Mouse (Mus musculus) megakaryocyte-erythroid progenitor cell, adult 5-6 weeks (primary cell): ENCODE measurements around the gene Cby1. TPM values are rescaled to one million over a fixed set of nuclear protein-coding genes. Genes with fewer than 3 reads are reported as not detected.

Source experiments
- ATAC-seq: replicated peaks from 2 replicates; pipeline ENCODE4 v1.8.0; 2016; ENCODE audit warnings: mild to moderate bottlenecking, inconsistent platforms; ENCODE audit not compliant: severe bottlenecking, poor library complexity, low FRiP score, low TSS enrichment
- total RNA-seq, 2 experiments: library from RNA; stranded (forward) in 1 of 2; stranded (reverse) in 1 of 2; fragments of 200-1000, 215-1000 nt in 1 of 2; fragments of >200 nt in 1 of 2; fragmentation: Nextera tagmentation in 1 of 2; gene quantifications; 2 replicates each; pipeline ENCODE4 v1.2.3; 2014 to 2017

Cby1 gene
- total RNA-seq, 2 experiments from 2014 or later, result 32.9 to 57.0 TPM

DNA sequence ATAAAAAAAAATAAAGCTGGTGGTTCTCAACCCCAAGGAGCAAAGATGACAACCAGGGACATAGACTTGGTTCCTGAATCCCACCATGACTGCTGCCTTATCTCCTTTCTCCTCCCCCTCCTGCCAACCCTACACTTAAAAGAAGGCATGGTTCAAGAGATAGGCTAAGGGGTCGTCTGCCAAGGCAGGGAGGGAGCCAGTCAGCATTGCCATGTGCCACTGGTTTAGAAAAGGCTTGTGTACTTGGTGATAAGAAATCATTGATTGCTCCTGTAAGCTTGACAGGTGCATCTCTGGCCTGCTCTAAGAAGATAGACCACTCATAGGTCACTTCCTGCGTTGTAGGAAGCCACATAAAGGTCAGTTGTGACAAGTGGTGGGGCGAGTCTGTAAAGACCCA is 36.5 kb downstream of the Cby1 start:
- ATAC-seq, result peak; percentile 55

DNA sequence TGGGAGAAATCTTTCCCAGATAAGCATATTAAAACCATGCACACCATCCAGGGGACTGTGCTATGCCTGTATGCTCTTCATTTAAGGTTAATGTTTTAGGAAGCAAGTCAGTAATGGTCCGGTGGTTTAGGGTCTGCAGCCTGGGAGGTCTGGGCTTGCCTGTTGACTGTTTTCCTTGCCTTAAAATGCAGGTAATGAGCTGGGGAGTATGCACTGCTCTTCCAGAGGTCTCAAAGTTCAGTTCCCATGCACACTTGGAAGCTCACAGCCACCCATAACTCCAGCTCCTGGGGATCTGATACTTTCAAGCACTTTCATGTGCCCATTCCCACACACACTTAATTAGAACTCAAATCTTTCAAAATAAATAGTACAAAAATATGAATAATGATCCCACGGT is 37.5 kb downstream of the Cby1 start:
- no peak for ATAC-seq

DNA sequence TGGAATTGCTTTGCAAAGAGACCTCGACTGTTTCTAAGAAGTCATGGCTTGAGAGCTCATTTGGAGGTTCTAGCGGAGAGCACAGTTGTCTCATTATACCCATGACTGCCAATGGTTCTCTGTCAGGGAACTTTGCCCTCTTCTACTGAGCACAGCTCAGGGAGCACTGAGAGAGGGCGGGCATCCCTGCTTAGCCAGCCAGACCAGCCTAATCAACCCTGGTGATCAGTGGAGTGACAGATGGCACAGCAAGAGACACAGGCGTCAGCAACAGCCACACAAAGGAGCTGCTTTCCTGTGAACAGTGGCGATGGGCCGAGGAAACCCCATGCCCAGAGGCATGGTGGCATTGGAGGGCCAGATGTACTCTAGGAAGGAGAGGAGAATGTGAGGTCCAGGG is 38.0 kb downstream of the Cby1 start:
- ATAC-seq, result 0 out of 2 replicates have a peak, but pooled peaks have one; percentile 20

DNA sequence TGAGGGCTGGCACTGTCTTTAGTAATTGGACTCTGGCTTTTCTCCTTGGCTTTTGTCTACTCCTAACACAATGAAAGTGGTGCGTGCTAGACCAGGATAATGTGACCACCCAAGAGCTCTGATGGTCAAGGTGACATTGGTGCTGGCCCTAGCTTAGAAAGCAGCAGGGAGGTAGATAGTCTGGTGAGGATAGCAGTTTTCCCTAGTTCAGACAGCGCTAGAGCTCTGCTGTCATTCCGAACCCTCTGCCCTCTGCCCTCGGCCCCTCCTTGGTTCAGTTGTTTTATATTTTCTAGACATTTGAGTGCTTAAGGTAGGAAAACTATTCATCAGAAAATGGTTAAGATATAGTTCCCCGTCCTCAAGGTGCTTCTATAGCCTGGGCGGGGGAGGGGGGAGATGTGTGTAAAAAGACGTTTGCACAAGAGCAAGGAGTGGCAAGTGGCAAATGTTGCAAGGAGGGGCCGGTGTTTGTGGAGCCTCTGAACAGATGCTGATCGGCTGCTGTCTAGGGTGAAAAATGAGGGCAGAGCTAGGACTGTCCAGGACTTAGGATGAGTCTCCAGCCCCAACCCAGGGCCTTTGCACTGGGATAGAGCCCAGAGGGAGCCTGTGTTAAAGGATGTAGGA is 38.7 kb downstream of the Cby1 start:
- no peak for ATAC-seq

DNA sequence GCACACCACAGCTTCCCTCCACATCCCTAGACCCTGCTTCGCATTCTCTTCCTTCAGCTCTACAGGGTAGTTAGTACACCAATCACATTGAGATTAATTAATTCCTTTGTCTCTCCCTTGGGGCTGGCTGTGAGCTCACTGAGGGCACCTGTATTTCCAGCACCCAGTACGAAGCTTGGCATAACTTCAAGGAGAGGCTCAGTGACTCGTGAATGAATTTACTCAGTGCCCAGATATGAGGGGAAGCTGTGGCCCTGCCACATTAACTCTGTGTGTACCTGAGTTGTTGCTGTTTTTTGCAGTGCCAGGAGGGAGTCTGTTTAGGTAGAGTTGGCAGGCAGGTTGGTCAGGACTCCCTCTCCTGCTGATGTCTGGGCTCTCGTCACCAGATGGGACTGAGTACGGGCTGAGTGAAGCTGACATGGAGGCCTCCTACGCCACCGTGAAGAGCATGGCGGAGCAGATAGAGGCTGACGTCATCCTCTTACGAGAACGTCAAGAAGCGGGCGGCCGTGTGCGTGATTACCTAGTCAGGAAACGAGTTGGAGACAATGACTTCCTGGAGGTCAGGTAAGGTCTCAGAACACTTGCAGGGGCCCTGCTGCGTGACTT is 47.7 kb downstream of the Cby1 start:
- ATAC-seq, result no peak

DNA sequence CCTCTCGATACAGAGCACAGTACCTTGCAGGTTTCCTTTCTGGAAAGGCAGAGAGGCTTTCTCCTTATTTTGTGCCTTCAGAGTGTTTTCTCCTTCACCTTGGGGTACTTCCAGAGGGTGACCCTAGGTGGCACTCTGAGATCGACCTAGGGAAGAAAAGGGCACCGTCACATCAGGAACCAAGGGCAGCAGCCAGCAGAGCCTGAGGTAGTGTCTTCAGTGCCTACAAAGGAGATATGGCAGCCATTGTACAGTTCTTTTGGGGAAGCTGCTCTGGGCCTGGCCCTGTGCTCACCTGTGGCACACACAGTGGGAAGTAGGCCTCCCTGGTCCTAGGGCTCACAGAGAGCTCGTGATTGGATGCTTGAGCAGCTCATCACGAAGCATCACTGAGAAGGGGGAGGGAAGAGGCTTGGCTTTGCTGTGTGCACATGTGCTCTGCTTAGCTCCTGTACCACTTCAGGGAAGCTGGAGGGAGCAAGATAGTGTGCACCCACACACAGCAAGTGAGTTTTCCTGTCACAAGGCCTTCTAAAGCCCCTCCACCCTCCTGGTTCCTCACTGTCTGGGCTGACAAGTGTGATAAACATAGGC is 49.3 kb downstream of the Cby1 start:
- ATAC-seq, result 0 out of 2 replicates have a peak, but pooled peaks have one; percentile 52

DNA sequence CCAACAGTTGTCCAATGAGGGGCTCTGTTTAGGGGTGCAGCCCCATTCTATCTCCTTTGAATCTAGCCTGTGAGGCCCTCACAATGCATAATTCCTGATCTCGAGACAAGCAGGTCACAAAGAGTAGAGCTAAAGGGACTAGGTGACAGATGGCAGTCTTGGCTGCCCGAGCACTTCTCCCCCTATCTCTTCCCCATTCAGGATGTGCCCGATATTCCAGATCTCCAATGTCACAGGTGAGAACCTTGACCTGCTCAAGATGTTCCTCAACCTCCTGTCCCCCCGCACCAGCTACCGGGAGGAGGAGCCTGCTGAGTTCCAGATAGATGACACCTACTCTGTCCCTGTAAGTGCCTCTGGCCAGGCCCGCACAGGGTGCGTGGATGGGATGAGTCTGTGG is 56.6 kb downstream of the Cby1 start:
- ATAC-seq, result no peak

DNA sequence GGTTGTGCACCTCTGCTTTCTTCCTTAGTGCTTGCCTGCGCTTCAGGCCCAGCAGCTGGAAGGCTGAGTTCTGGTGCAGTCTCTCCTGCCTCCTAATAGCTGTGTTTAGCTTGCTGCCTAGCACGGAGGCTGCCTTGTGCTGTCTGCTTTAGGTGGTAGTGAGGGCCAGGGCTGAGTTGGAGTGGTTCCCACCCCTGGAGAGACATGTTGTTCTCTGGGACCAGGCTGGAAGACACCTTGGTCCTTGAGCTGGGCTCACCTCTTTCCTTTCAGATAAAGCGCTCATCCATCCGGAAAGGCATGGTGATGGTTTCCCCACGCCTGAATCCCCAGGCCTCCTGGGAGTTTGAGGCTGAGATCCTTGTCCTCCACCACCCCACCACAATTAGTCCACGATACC is 57.7 kb downstream of the Cby1 start:
- no peak for ATAC-seq

Other genes starting within 250 kb of the Cby1 start
- 48.5 and 52.0 TPM in 2 replicates for gene Csnk1e, start 203.6 kb upstream of the Cby1 start, total RNA-seq (2014; fragmentation: Nextera tagmentation)
- gene Csnk1e, start 203.6 kb upstream of the Cby1 start, total RNA-seq (2017), result 30.5 and 40.8 TPM in 2 replicates
- not detected in 2 replicates for gene Kcnj4, start 154.0 kb upstream of the Cby1 start, total RNA-seq (2014; fragmentation: Nextera tagmentation)
- gene Kcnj4, start 154.0 kb upstream of the Cby1 start, total RNA-seq (2017), result not detected in 2 replicates
- not detected in 2 replicates for gene Kdelr3, start 142.8 kb upstream of the Cby1 start, total RNA-seq (2014; fragmentation: Nextera tagmentation)
- gene Kdelr3, start 142.8 kb upstream of the Cby1 start, total RNA-seq (2017), result not detected in 2 replicates
- 157 and 184 TPM in 2 replicates for gene Ddx17, start 112.5 kb upstream of the Cby1 start, total RNA-seq (2014; fragmentation: Nextera tagmentation)
- 128 and 171 TPM in 2 replicates for gene Ddx17, start 112.5 kb upstream of the Cby1 start, total RNA-seq (2017)
- gene Dmc1, start 54.1 kb upstream of the Cby1 start, total RNA-seq (2014; fragmentation: Nextera tagmentation), result not detected in 2 replicates
- gene Dmc1, start 54.1 kb upstream of the Cby1 start, total RNA-seq (2017), result 1.2 TPM in 1 of 2 replicates, not detected in the other
- gene Fam227a, start 243 bp upstream of the Cby1 start, total RNA-seq (2014; fragmentation: Nextera tagmentation), result 1.1 and 11.4 TPM in 2 replicates
- 2.2 TPM in 1 of 2 replicates, not detected in the other for gene Fam227a, start 243 bp upstream of the Cby1 start, total RNA-seq (2017)
- 195 and 205 TPM in 2 replicates for gene Tomm22, start 11.7 kb downstream of the Cby1 start, total RNA-seq (2014; fragmentation: Nextera tagmentation)
- gene Tomm22, start 11.7 kb downstream of the Cby1 start, total RNA-seq (2017), result 85.4 and 108 TPM in 2 replicates
- 43.6 and 59.8 TPM in 2 replicates for gene Josd1, start 28.7 kb downstream of the Cby1 start, total RNA-seq (2014; fragmentation: Nextera tagmentation)
- 43.8 and 49.8 TPM in 2 replicates for gene Josd1, start 28.7 kb downstream of the Cby1 start, total RNA-seq (2017)
- 73.3 and 79.3 TPM in 2 replicates for gene Gtpbp1, start 31.6 kb downstream of the Cby1 start, total RNA-seq (2014; fragmentation: Nextera tagmentation)
- gene Gtpbp1, start 31.6 kb downstream of the Cby1 start, total RNA-seq (2017), result 99.5 and 126 TPM in 2 replicates
- 9.9 and 11.8 TPM in 2 replicates for gene Sun2, start 83.3 kb downstream of the Cby1 start, total RNA-seq (2014; fragmentation: Nextera tagmentation)
- 13.9 and 15.2 TPM in 2 replicates for gene Sun2, start 83.3 kb downstream of the Cby1 start, total RNA-seq (2017)
- gene Dnal4, start 118.7 kb downstream of the Cby1 start, total RNA-seq (2014; fragmentation: Nextera tagmentation), result 13.2 and 13.5 TPM in 2 replicates
- gene Dnal4, start 118.7 kb downstream of the Cby1 start, total RNA-seq (2017), result 7.6 and 10.0 TPM in 2 replicates
- 1.2 TPM in 1 of 2 replicates, not detected in the other for gene Nptxr, start 145.6 kb downstream of the Cby1 start, total RNA-seq (2014; fragmentation: Nextera tagmentation)
- not detected in 2 replicates for gene Nptxr, start 145.6 kb downstream of the Cby1 start, total RNA-seq (2017)
- gene Npcd, start 175.0 kb downstream of the Cby1 start, total RNA-seq (2014; fragmentation: Nextera tagmentation), result not detected in 2 replicates
- gene Npcd, start 175.0 kb downstream of the Cby1 start, total RNA-seq (2017), result not detected in 2 replicates
- gene Cbx6, start 175.5 kb downstream of the Cby1 start, total RNA-seq (2014; fragmentation: Nextera tagmentation), result 25.1 and 25.6 TPM in 2 replicates
- gene Cbx6, start 175.5 kb downstream of the Cby1 start, total RNA-seq (2017), result 14.4 and 36.7 TPM in 2 replicates
- gene Apobec3, start 232.5 kb downstream of the Cby1 start, total RNA-seq (2014; fragmentation: Nextera tagmentation), result 243 and 293 TPM in 2 replicates
- 135 and 175 TPM in 2 replicates for gene Apobec3, start 232.5 kb downstream of the Cby1 start, total RNA-seq (2017)